Mouse (Mus musculus): ENCODE data around the gene Zfp36l1.

DNA sequence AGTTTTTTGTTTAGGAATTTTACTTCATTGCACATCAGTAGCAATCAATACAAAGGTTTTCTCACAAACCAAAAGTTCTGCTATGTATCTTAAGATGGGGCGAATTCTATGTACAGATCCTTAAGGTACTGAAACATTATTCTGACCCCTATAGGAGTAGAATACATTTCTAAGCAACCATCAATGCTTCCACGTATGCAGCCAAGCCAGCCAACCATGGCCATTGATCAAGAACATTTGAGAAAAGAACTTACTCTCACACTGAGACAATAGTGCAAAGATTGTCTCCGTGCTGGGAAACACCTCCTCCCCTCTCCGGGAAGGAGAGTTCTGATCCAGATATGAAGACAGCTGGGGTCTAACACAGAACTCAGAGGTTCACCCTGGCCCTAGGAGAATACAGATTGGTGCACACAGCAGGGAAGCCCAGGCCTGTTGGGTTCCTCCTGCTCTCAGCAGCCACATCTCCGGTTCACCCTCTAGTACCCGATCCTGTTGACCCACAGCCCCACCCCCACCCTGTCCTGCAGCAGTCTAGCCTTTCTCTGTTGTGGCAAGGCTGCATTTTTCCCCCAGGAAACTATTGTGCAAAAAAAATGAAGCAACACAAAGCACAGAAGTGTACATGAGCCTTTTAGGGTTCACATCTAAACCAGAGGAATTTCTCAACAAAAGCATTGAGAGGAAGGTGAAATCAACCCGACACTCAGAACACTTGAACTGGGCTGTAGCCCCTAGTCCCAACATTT, 49.2 kb downstream of the Zfp36l1 start:
- TF ChIP-seq CTCF (IDR thresholded peaks at IDR 0.05; ENCODE audit: extremely low read depth, insufficient read depth, insufficient read length, insufficient replicate concordance), result no peak
- TF ChIP-seq POLR2A (IDR thresholded peaks at IDR 0.05; ENCODE audit: low read depth, low read length), result no peak

All from spleen, adult 2 months (tissue).